Mouse (Mus musculus) kidney, embryonic 14.5 days (tissue): ENCODE measurements around the gene Lef1. TPM values are rescaled to one million over a fixed set of nuclear protein-coding genes. Genes with fewer than 3 reads are reported as not detected.

Source experiments
- ATAC-seq: fragments of 200-750 bp; cut with Nextera tagmentation; 2 replicates; pipeline ENCODE4 v1.8.0; 2017; ENCODE audit warnings: moderate number of reproducible peaks, mild to moderate bottlenecking, moderate TSS enrichment, moderate library complexity; ENCODE audit not compliant: low FRiP score, low TSS enrichment
- H3K27ac ChIP-seq: fragments of 300-500 bp; sonication (generic); 2 replicates; pipeline ENCODE4 v1.5.1; 2014; ENCODE audit warnings: low read depth, mild to moderate bottlenecking, low read length, moderate library complexity, mixed read lengths
- H3K27me3 ChIP-seq: fragments of 300-500 bp; sonication (generic); 2 replicates; pipeline ENCODE4 v1.6.1; 2014; ENCODE audit warnings: mild to moderate bottlenecking, low read length; ENCODE audit not compliant: control insufficient read depth, insufficient read depth
- H3K36me3 ChIP-seq: fragments of 300-500 bp; sonication (generic); 2 replicates; pipeline ENCODE4 v1.6.1; 2014; ENCODE audit warnings: low read length, mixed read lengths; ENCODE audit not compliant: control insufficient read depth, insufficient read depth
- H3K4me1 ChIP-seq: fragments of 300-500 bp; sonication (generic); 2 replicates; pipeline ENCODE4 v1.6.1; 2014; ENCODE audit warnings: low read length, mixed read lengths; ENCODE audit not compliant: control insufficient read depth, insufficient read depth
- H3K4me2 ChIP-seq: fragments of 300-500 bp; sonication (generic); replicated peaks from 2 replicates; pipeline ENCODE4 v1.6.1; 2014; ENCODE audit warnings: low read depth, mild to moderate bottlenecking, low read length
- H3K4me3 ChIP-seq: fragments of 300-500 bp; sonication (generic); 2 replicates; pipeline ENCODE4 v1.5.1; 2014; ENCODE audit warnings: mild to moderate bottlenecking, low read length
- H3K9ac ChIP-seq: fragments of 300-500 bp; sonication (generic); 2 replicates; pipeline ENCODE4 v1.6.1; 2014; ENCODE audit warnings: low read depth, mild to moderate bottlenecking, low read length, moderate library complexity
- H3K9me3 ChIP-seq: fragments of 300-500 bp; sonication (generic); 2 replicates; pipeline ENCODE4 v1.6.1; 2016; ENCODE audit warnings: low read length; ENCODE audit not compliant: control insufficient read depth
- WGBS: fragments of 180-500 bp; shearing (Covaris S2); extraction: QIAGEN DNeasy Blood & Tissue Kit; methylation state at CpG from one replicate; pipeline ENCODE4 v1.1.7; 2014; 5-methylcytosine and 5-hydroxymethylcytosine counted together
- polyA plus RNA-seq: library from polyadenylated mRNA; unstranded; fragments of >200 nt; fragmentation: Nextera tagmentation; extraction: Ambion mirVana; gene quantifications from 2 replicates; pipeline ENCODE4 v1.2.1, GENCODE M21; 2014

Lef1 gene
- polyA plus RNA-seq, 1 experiment from 2014 or later: 32.1 TPM

DNA sequence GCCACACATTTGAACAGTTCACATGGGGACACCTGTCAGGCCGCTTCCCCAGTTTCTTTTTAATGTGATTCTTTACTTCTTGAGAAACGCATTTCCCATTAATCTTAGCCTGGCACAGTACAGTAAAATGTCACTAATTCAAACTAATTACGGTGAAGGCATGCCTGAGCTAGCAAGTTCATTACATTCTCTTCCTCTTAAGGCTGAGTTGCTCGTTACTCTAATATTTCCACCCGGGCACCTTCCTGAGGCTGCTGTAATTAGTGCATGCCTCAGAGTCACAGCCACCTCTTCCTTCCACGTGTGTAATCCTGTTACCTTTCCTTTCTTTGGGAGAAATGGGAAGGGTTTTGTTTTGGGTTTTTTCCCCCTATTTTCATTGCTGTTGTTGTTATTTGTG is 71.9 kb downstream of the Lef1 start:
- Histone ChIP-seq H3K4me1 (no peaks in the 10 kb centered on the region; the same call in 1 of the 2 replicates), H3K9me3 (no peaks in the 10 kb centered on the region), H3K27ac (no peak overlapping the region), H3K4me3 (no peak overlapping the region), H3K36me3 (no peaks in the 10 kb centered on the region), H3K9ac (no peak overlapping the region), H3K4me2 (no peak overlapping the region), H3K27me3 (no peaks in the 10 kb centered on the region)
- no peak for ATAC-seq
- 35% methylated on average over 6 of the region's 6 CpGs for WGBS

DNA sequence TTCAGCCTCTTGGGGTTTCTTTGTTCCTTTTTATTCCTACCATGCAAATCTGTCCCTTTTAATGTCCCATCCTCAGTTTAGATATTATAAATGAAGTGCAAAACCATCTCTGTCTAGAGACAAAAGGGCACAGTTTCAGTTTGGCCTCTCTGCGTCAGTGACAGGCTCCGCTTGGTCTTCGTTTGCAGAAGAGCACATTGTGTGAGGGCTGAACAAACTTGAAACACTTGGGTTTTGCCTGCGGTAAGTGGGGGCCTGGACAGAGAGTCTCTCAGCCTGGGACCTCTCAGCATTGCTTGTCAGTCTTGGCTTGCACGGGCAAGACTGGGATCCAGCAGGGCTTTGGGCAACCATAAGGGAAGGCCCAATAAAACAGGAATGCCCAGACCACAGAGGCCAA is 75.9 kb downstream of the Lef1 start:
- H3K27me3 ChIP-seq: no peaks in the 10 kb centered on the region
- WGBS: 77% methylated on average over 5 of the region's 5 CpGs
- H3K9me3 ChIP-seq: no peaks in the 10 kb centered on the region
- H3K4me1 ChIP-seq: no peaks in the 10 kb centered on the region; the same call in 1 of the 2 replicates
- no peak overlapping the region for H3K27ac ChIP-seq
- no peak overlapping the region for H3K4me2 ChIP-seq
- H3K36me3 ChIP-seq: no peaks in the 10 kb centered on the region
- H3K9ac ChIP-seq: no peak overlapping the region
- ATAC-seq: no peak
- H3K4me3 ChIP-seq: no peak overlapping the region

GRCm38 (mm10) chr3:131190239-131190638 is 80.0 kb downstream of the Lef1 start:
- H3K9me3 ChIP-seq: no peaks in the 10 kb centered on the region
- no peak overlapping the region for H3K4me3 ChIP-seq
- no peaks in the 10 kb centered on the region; the same call in 1 of the 2 replicates for H3K4me1 ChIP-seq
- WGBS: 64% methylated on average over 11 of the region's 11 CpGs
- no peak overlapping the region for H3K27ac ChIP-seq
- H3K9ac ChIP-seq: no peak overlapping the region
- H3K36me3 ChIP-seq: no peaks in the 10 kb centered on the region
- no peak overlapping the region for H3K4me2 ChIP-seq
- no peaks in the 10 kb centered on the region for H3K27me3 ChIP-seq
- no peak for ATAC-seq

DNA sequence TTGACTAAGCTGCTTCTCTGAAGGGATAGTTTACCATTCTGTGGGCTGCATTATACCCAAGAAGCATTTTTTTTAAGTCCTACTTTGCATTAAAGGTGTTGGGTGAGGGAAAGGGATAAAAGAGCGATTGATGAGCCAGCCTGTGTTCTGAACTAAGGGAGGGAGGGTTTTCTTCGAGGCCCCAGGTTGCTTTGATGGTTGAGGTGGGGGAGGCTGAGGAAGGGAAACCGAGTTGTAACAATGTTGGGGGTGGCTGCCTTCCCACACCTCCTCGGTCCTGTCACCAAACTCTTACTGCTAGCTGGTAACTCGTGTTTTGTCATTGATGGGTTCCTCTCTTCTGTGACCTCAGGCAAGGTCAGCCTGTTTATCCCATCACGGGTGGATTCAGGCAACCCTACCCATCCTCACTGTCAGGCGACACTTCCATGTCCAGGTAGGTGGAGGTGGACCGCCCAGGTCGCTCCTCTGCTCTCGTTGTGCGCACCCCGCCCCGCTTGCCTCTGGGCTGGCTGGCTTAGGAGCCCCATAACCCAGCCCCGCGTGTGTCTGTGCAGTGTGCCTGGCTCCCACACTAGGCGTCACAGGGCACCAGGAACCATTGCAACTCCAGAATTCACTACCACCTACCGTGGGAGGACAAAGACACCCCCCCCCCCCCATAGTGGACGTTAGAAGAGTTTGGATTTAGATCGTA is 80.5 kb downstream of the Lef1 start:
- ATAC-seq: no peak
- H3K27ac ChIP-seq: no peak overlapping the region
- H3K4me3 ChIP-seq: no peak overlapping the region
- no peaks in the 10 kb centered on the region for H3K36me3 ChIP-seq
- H3K27me3 ChIP-seq: no peaks in the 10 kb centered on the region
- 76% methylated on average over 19 of the region's 19 CpGs for WGBS
- H3K4me1 ChIP-seq: no peaks in the 10 kb centered on the region; the same call in 1 of the 2 replicates
- no peaks in the 10 kb centered on the region for H3K9me3 ChIP-seq
- H3K9ac ChIP-seq: no peak overlapping the region
- no peak overlapping the region for H3K4me2 ChIP-seq

DNA sequence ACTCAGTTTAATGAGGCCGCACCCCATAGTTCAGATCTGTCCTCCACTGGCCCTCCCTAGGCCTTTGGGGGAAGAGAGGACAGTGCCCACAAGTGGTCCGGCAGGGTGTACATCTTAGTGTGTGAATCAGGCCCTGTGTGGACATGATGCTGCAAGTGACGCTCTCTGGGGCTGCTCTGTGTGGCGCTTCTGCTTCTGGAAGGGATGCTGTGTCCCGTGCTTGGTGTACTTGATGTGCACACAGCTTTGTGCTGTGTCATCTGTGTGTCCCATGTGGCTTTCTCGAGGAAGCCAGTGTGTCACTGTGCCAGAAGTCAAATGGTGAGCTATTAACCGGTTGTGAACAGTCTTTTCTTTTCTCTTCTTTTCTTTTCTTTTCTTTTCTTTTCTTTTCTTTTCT is 81.2 kb downstream of the Lef1 start:
- H3K27ac ChIP-seq: no peak overlapping the region
- no peak overlapping the region for H3K4me2 ChIP-seq
- H3K9me3 ChIP-seq: no peaks in the 10 kb centered on the region
- WGBS: 90% methylated on average over 7 of the region's 7 CpGs
- no peak overlapping the region for H3K4me3 ChIP-seq
- H3K9ac ChIP-seq: no peak overlapping the region
- H3K27me3 ChIP-seq: no peaks in the 10 kb centered on the region
- H3K36me3 ChIP-seq: no peaks in the 10 kb centered on the region
- no peak for ATAC-seq
- no peaks in the 10 kb centered on the region; the same call in 1 of the 2 replicates for H3K4me1 ChIP-seq

GRCm38 (mm10) chr3:131196050-131196449 is 85.8 kb downstream of the Lef1 start:
- Histone ChIP-seq H3K4me2 (no peak overlapping the region), H3K4me3 (no peak overlapping the region), H3K27me3 (no peaks in the 10 kb centered on the region), H3K36me3 (no peaks in the 10 kb centered on the region), H3K9me3 (no peaks in the 10 kb centered on the region), H3K9ac (no peak overlapping the region), H3K4me1 (no peaks in the 10 kb centered on the region), H3K27ac (no peak overlapping the region)
- ATAC-seq: no peak
- 82% methylated on average over 10 of the region's 10 CpGs for WGBS

DNA sequence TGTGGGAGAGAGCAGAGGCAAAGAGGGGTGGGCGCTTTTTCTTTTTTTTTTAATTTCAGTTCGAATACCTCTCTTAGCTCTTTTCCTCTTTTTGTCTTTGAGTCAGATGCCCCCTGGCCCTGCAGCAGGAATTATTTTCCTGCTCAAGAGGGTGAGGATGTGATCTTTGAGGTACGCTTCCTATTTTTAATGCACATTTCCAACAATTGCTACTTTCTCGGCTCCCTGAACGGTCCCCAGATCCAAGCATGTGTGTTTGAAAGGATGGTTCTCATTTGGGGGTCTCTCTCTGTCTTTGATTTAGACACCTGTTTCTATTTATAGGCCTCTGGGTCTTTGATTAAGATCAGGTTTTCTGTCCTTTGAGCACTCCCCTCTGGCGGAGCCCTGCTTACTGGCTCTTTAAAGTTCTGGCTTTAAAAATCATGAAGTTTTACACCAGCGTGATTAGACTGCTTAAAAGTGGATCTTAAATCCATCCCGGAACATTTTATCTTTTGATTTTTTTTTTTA is 86.3 kb downstream of the Lef1 start:
- H3K27ac ChIP-seq: no peak overlapping the region
- H3K36me3 ChIP-seq: no peaks in the 10 kb centered on the region
- no peaks in the 10 kb centered on the region for H3K9me3 ChIP-seq
- H3K9ac ChIP-seq: no peak overlapping the region
- WGBS: 84% methylated on average over 8 of the region's 8 CpGs
- H3K4me1 ChIP-seq: no peaks in the 10 kb centered on the region
- no peak for ATAC-seq
- H3K27me3 ChIP-seq: no peaks in the 10 kb centered on the region
- no peak overlapping the region for H3K4me2 ChIP-seq
- H3K4me3 ChIP-seq: no peak overlapping the region

GRCm38 (mm10) chr3:131198991-131199390 is 88.7 kb downstream of the Lef1 start:
- Histone ChIP-seq H3K36me3 (no peaks in the 10 kb centered on the region), H3K27ac (no peak overlapping the region), H3K4me2 (no peak overlapping the region), H3K9me3 (no peaks in the 10 kb centered on the region), H3K27me3 (no peaks in the 10 kb centered on the region), H3K4me1 (no peaks in the 10 kb centered on the region), H3K4me3 (no peak overlapping the region), H3K9ac (no peak overlapping the region)
- ATAC-seq: no peak
- WGBS: 73% methylated on average over 3 of the region's 3 CpGs

GRCm38 (mm10) chr3:131199590-131200288 is 89.5 kb downstream of the Lef1 start:
- H3K9me3 ChIP-seq: no peaks in the 10 kb centered on the region
- no peaks in the 10 kb centered on the region for H3K27me3 ChIP-seq
- no peak for ATAC-seq
- 80% methylated on average over 20 of the region's 20 CpGs for WGBS
- H3K4me3 ChIP-seq: no peak overlapping the region
- H3K9ac ChIP-seq: no peak overlapping the region
- H3K27ac ChIP-seq: no peak overlapping the region
- H3K4me2 ChIP-seq: no peak overlapping the region
- H3K36me3 ChIP-seq: no peaks in the 10 kb centered on the region
- H3K4me1 ChIP-seq: no peaks in the 10 kb centered on the region
